Mouse (Mus musculus) forelimb bud, embryonic 11.5 days (tissue): Measurements from ENCODE around the gene Btrc.
A peak's percentile ranks its signal among the peaks of the same experiment; 100 is the strongest.

Experiments used
- DNase-seq: peaks from one replicate; pipeline ENCODE4 v3.0.0-alpha.2; 2012; ENCODE audit warnings: low read depth, low spot score

Btrc gene

GRCm38 (mm10) chr19:45428146-45428545, 64.6 kb downstream of the Btrc start:
- DNase-seq, result no peak

DNA sequence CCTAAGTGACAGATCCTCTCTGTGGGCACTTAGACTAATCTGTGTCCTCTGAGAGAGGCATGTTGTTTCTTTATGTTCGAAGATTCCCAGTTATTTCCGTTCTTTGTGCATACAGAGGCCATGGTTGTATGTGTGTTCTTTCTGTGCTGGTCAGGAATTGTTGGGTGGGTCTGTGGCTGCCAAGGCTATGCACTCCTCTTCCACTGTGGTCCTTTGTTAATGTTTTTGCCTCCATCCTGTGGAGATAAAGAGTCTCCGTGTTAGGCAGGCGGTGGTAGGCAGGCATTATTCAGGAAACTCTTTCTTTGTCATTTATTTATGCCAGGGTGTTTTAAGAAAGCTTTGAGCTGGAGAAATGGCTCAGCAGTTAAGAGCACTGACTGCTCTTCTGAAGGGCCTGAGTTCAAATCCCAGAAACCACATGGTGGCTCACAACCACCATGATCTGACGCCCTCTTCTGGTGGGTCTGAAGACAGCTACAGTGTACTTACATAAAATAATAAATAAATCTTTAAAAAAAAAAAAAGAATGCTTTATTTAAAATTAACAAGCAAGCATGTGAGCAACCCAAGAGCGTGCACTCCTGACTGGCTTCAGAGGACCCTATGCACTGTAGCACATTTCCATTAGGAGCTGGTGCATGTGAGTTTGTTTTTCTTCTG, 67.6 kb downstream of the Btrc start:
- no peak for DNase-seq

GRCm38 (mm10) chr19:45432351-45432750, 68.8 kb downstream of the Btrc start:
- no peak for DNase-seq

DNA sequence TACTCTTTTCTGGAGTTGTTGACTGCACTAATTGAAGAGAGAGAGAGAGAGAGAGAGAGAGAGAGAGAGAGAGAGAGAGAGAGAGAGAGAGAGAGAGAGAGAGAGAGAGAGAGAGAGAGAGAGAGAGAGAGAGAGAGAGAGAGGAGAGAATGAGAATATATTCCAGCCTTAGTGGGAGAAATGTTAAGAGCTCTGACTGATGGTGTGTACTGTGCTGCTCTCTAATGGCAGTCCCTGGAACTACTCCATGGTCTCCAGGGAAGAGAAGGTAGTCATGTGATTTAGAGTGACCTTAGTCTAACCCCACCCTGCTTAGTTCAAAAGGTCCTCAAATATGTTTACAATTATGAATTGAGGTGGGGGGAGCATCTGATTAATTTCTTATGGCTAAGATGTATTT, 72.5 kb downstream of the Btrc start:
- DNase-seq, result peak; percentile 72

GRCm38 (mm10) chr19:45437175-45437574, 73.6 kb downstream of the Btrc start:
- DNase-seq, result no peak

- DNase-seq, result no peak
Observed at GRCm38 (mm10) chr19:45438191-45438590, 74.7 kb downstream of the Btrc start.

DNA sequence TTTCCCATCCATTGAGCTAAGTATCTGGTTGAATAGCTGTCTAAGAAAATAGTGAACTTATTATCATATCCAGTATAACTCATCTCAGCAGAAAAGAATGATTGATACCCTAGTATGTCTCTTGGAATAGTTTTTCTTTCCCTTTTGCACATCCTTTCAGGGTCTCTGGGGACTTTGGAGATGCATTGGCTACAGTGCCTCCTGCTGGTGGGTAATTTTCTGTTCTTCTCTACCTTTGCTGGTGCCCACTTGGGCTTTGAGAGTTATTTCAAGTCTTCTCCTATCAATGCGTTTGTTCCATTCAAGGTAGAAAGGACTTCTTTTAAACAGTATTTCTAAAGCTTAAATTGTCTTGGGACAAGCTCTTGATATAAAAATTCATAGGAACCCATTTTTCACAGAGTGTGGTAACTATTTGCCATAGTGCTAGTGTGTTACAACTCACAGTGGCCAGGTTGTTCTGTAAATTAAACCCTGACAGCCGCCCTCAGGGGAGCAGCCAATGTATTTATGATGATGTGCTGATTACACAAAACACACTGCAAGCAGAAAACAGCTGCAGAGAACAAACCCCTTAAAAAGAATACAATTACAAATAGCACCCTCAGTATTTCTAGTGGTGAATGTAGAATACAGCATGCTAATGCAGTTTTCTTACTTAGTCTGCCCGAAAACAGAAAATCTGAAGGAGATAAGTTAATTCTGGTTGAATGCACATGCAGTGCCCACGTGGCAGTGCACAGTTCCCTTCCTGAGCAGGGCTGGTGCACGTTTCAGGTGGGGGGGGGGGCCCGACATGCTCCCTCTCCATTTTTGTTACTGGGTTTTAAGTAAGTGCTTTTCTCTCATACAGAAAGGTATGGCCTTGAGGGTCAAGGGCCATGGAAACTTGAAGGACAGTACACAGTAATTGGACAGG, 75.7 kb downstream of the Btrc start:
- DNase-seq, result no peak

- no peak for DNase-seq
Observed at GRCm38 (mm10) chr19:45440554-45441175, 77.1 kb downstream of the Btrc start.

DNA sequence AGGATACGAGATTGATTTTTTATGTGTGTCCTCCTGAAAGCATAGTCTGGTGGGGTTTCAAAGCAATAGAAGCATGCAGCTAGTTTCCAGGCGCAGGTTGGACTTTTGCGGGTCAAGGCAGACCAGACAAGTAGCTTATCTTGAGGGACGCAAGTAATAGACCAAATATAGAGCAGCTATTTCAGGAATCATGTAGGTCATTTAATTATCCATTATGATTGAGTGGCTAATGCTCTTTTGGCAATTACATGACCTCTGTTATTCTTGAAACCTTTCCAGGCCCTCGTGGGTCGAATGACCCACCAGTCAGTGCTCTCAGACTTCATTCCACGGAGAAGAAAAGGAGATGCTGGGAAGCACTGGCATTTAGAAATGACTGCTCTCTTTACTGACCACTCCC, 78.2 kb downstream of the Btrc start:
- DNase-seq, result no peak

- no peak for DNase-seq
Observed at GRCm38 (mm10) chr19:45445253-45445933, 81.9 kb downstream of the Btrc start.

- DNase-seq, result no peak
Observed at GRCm38 (mm10) chr19:45446631-45447030, 83.1 kb downstream of the Btrc start.

- DNase-seq, result no peak
Observed at GRCm38 (mm10) chr19:45447222-45447621, 83.7 kb downstream of the Btrc start.

GRCm38 (mm10) chr19:45447886-45448285, 84.4 kb downstream of the Btrc start:
- DNase-seq, result no peak

DNA sequence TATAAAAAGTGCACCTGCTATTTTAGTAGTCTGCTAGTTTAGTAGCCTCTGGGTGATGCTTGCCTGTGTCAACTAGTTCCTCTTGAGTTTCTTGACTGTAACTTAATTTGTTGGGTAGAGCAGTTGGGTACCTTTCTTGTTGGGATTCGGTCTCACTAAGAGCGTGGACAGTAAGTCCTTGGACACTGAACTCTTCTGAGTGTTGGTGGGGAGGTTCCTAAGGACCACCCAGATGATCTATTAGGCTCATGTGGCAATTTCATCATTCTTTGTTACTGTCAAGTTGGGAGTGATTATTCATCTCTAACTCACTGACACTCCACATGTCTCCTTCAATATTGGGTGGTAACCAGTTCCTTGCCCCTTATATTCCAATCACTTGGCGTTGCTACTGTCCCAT, 90.9 kb downstream of the Btrc start:
- no peak for DNase-seq

- DNase-seq, result no peak
Observed at GRCm38 (mm10) chr19:45456896-45457295, 93.4 kb downstream of the Btrc start.

DNA sequence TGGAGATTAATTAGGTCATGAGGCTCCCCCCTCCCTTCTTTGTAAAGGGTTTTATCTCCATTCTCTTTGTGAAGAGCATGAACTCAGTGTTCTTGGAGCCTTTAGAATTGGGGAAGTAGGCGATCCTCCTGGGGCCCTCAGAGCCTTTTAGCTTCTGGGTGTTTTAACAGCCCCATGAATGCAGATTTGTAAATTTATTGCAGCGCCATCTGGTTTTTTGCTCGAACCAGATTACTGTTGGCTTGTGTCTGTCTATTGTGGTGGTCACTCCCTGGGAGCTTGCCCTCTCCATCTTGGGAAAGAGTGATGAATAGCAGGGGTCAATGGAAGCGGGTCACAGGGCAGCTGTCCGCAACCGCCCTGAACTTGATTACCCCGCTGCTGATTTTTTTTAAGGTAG, 95.2 kb downstream of the Btrc start:
- DNase-seq, result no peak

- DNase-seq, result no peak
Observed at GRCm38 (mm10) chr19:45459931-45460665, 96.6 kb downstream of the Btrc start.

GRCm38 (mm10) chr19:45460749-45461736, 97.5 kb downstream of the Btrc start:
- DNase-seq, result no peak

DNA sequence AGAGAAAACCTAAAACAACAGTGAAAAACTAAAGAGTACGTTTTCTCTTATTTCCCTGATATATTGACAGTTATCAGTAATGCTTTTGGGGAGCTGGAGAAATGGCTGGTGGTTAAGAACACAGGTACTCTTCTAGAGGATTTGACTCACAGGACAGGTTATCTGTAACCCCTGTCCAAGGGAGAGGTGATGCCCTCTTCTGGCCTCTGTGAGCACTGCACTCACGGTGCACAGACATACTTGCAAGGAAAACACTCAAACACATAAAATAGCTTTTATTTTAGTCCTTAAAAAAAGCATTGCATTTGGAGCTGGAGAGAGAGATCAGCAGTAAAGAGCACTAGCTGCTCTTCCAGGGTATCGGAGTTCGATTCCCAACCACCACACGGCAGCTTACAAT, 106.2 kb downstream of the Btrc start:
- no peak for DNase-seq
